Mouse (Mus musculus): ENCODE data around the gene Ptgr1.

The Ptgr1 gene

GRCm38 (mm10) chr4:58941638-58942037, 45.3 kb downstream of the Ptgr1 start:
- in situ Hi-C loops (cut with MboI; ENCODE audit: low pct_unique_long_range_greater_than_20kb in 1 of 2, low sequenced_read_pairs in 2 of 2, unreplicated experiment in 1 of 2), result no loop called here

GRCm38 (mm10) chr4:58935846-58936245, 51.1 kb downstream of the Ptgr1 start:
- in situ Hi-C loops (cut with MboI; ENCODE audit: low pct_unique_long_range_greater_than_20kb in 1 of 2, low sequenced_read_pairs in 2 of 2, unreplicated experiment in 1 of 2), result no loop called here

GRCm38 (mm10) chr4:58934746-58935476, 52.0 kb downstream of the Ptgr1 start:
- in situ Hi-C loops (cut with MboI; ENCODE audit: low pct_unique_long_range_greater_than_20kb in 1 of 2, low sequenced_read_pairs in 2 of 2, unreplicated experiment in 1 of 2), result no loop called here

- in situ Hi-C loops (cut with MboI; ENCODE audit: low pct_unique_long_range_greater_than_20kb in 1 of 2, low sequenced_read_pairs in 2 of 2, unreplicated experiment in 1 of 2), result no loop called here
Observed at GRCm38 (mm10) chr4:58934308-58934707, 52.6 kb downstream of the Ptgr1 start.

GRCm38 (mm10) chr4:58932541-58932940, 54.4 kb downstream of the Ptgr1 start:
- in situ Hi-C loops (cut with MboI; ENCODE audit: low pct_unique_long_range_greater_than_20kb in 1 of 2, low sequenced_read_pairs in 2 of 2, unreplicated experiment in 1 of 2), result no loop called here

- in situ Hi-C loops (cut with MboI; ENCODE audit: low pct_unique_long_range_greater_than_20kb in 1 of 2, low sequenced_read_pairs in 2 of 2, unreplicated experiment in 1 of 2), result no loop called here
Observed at GRCm38 (mm10) chr4:58927661-58928060, 59.3 kb downstream of the Ptgr1 start.

GRCm38 (mm10) chr4:58926120-58926519, 60.8 kb downstream of the Ptgr1 start:
- in situ Hi-C loops (cut with MboI; ENCODE audit: low pct_unique_long_range_greater_than_20kb in 1 of 2, low sequenced_read_pairs in 2 of 2, unreplicated experiment in 1 of 2), result no loop called here

GRCm38 (mm10) chr4:58925664-58926063, 61.3 kb downstream of the Ptgr1 start:
- in situ Hi-C loops (cut with MboI; ENCODE audit: low pct_unique_long_range_greater_than_20kb in 1 of 2, low sequenced_read_pairs in 2 of 2, unreplicated experiment in 1 of 2), result no loop called here

- in situ Hi-C loops (cut with MboI; ENCODE audit: low pct_unique_long_range_greater_than_20kb in 1 of 2, low sequenced_read_pairs in 2 of 2, unreplicated experiment in 1 of 2), result no loop called here
Observed at GRCm38 (mm10) chr4:58923933-58924332, 63.0 kb downstream of the Ptgr1 start.

Data from mouse embryonic stem cell (cell line).